ENCODE assay signal across 8 mouse cellular contexts in the genomic region with DNA sequence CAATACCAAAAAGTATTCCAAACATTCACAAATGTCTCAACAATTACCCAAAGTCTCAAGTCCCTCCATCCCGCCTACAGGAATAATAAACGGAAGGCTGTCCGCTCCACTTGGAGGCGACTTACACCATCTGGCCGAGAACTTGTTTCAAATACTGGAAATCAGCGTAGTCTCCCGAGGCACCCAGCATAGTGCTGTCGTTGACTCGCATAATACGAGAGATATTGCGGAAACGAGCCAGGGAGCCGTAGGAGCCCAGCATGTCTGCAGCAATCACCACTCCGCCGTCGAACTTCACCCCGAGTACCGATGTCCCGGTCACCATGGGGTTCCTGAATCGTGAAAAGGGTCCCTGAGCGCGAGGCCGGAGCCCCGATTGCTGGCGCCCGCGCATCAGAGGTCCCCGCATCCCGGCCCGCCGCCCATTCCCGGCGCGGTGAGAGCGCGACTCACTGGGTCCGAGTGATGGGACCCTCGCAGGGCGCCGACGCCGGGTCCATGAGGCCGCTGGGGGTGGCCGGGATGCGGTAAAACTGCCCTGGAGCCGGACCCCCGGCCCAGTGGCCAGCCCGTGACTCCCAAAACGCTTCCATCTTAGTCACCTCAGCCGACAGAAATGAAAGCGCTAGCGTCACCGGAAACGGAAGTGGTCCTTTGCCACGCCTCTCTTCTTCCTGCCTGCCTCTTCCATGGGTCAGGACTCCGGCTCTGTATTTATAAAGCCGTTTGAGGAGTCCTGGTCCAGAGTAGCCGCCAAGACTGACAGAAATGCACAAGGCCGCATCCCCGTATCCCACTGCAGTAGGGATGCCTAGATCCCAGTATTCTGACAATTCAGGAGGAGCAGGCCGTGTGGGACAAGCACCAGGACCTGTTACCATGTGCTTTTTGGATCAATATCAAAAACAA. TPM values are rescaled to one million over a fixed set of nuclear protein-coding genes. Genes with fewer than 3 reads are reported as not detected.
DNase-seq lines count a peak whose midpoint lies in the region; ATAC-seq and TF ChIP-seq lines count a peak whose summit lies in the region.

A gene (minus strand): TSS at position 646 of the 909 bp plus-strand sequence.

- peak; percentile 90 for ATAC-seq in forebrain, embryonic 12.5 days (ENCODE audit: low FRiP score)
- peak; percentile 86 for ATAC-seq in heart, postnatal 0 days (ENCODE audit: insufficient read depth, low read depth)
- peak; percentile 82 for ATAC-seq in liver, embryonic 16.5 days (ENCODE audit: low read depth)
- peak; percentile 87 for ATAC-seq in neural tube, embryonic 13.5 days (ENCODE audit: low read depth)

- H3K9me3 ChIP-seq in E14TG2a.4 (ENCODE audit: low read length) = no peaks in the 10 kb centered on the region
- H3K9me3 ChIP-seq in forebrain, embryonic 12.5 days = no peaks in the 10 kb centered on the region
- H3K9me3 ChIP-seq in heart, postnatal 0 days (replicated peaks; ENCODE audit: control insufficient read depth, low read length) = no peaks in the 10 kb centered on the region
- no peaks in the 10 kb centered on the region for H3K9me3 ChIP-seq in liver, embryonic 16.5 days (replicated peaks; ENCODE audit: control insufficient read depth, low read length)
- no peaks in the 10 kb centered on the region for H3K9me3 ChIP-seq in neural tube, embryonic 13.5 days

- peak within 1 kb of the TSS; percentile 99 for H3K4me3 ChIP-seq in E14TG2a.4 (replicated peaks; ENCODE audit: low read length)
- peak within 1 kb of the TSS; percentile 96 for H3K4me3 ChIP-seq in forebrain, embryonic 12.5 days (replicated peaks)
- H3K4me3 ChIP-seq in heart, postnatal 0 days (ENCODE audit: low read depth, low read length) = peak within 1 kb of the TSS; percentile 87
- peak within 1 kb of the TSS; percentile 75 for H3K4me3 ChIP-seq in liver, embryonic 16.5 days (ENCODE audit: low read depth, low read length)
- H3K4me3 ChIP-seq in neural tube, embryonic 13.5 days = peak within 1 kb of the TSS; percentile 97
- H3K4me3 ChIP-seq in testis, adult 2 months (ENCODE audit: control insufficient read depth, low read depth, low read length) = peak within 1 kb of the TSS; percentile 94

- peak within 1 kb of the TSS; percentile 62 for H3K27ac ChIP-seq in forebrain, embryonic 12.5 days
- H3K27ac ChIP-seq in heart, postnatal 0 days (ENCODE audit: low read depth) = peak within 1 kb of the TSS; percentile 83
- peak within 1 kb of the TSS; percentile 74 for H3K27ac ChIP-seq in liver, embryonic 16.5 days (ENCODE audit: low read length)
- peak within 1 kb of the TSS; percentile 87 for H3K27ac ChIP-seq in neural tube, embryonic 13.5 days (replicated peaks)
- peak within 1 kb of the TSS; percentile 95 for H3K27ac ChIP-seq in testis, adult 2 months (ENCODE audit: control insufficient read depth, insufficient read depth, low read depth, low read length)

- WGBS in forebrain, embryonic 12.5 days = 2% methylated on average over 61 of the region's 61 CpGs
- under 1% methylated on average over 61 of the region's 61 CpGs for WGBS in heart, postnatal 0 days
- under 1% methylated on average over 61 of the region's 61 CpGs for WGBS in liver, embryonic 16.5 days (ENCODE audit: insufficient replicate concordance)
- under 1% methylated on average over 61 of the region's 61 CpGs for WGBS in neural tube, embryonic 13.5 days

- TF ChIP-seq CTCF in E14TG2a.4 (conservative IDR thresholded peaks at IDR 0.05; ENCODE audit: low read length) = no peak
- no peak for TF ChIP-seq CTCF in heart, postnatal 0 days (IDR thresholded peaks at IDR 0.05; ENCODE audit: low read depth)
- TF ChIP-seq CTCF in testis, adult 2 months (IDR thresholded peaks at IDR 0.05; ENCODE audit: control insufficient read depth, insufficient read depth, insufficient replicate concordance, low read depth, low read length) = no peak

- peaks cover 45% of the 10 kb centered on the region for H3K36me3 ChIP-seq in E14TG2a.4 (ENCODE audit: insufficient read depth, low read length)
- H3K36me3 ChIP-seq in forebrain, embryonic 12.5 days (replicated peaks) = peaks cover 41% of the 10 kb centered on the region
- peaks cover 37% of the 10 kb centered on the region for H3K36me3 ChIP-seq in heart, postnatal 0 days (replicated peaks; ENCODE audit: control insufficient read depth, insufficient read depth, low read length)
- H3K36me3 ChIP-seq in liver, embryonic 16.5 days (ENCODE audit: control insufficient read depth, insufficient read depth) = peaks cover 18% of the 10 kb centered on the region
- H3K36me3 ChIP-seq in neural tube, embryonic 13.5 days = peaks cover 37% of the 10 kb centered on the region
- peaks cover 5% of the 10 kb centered on the region for H3K36me3 ChIP-seq in testis, adult 2 months (ENCODE audit: control insufficient read depth, insufficient read depth, low read length)

- peak; percentile 86 for DNase-seq in c-Kit-positive CD71-positive TER-119-negative erythroid progenitor cells, embryonic 14.5 days (ENCODE audit: low read depth)
- peak; percentile 94 for DNase-seq in heart, postnatal 0 days (ENCODE audit: low spot score)
- peak; percentile 88 to 90 for DNase-seq in kidney, postnatal 4 days

- peak within 1 kb of the TSS; percentile 94 for H3K9ac ChIP-seq in forebrain, embryonic 12.5 days
- peak within 1 kb of the TSS; percentile 79 for H3K9ac ChIP-seq in heart, postnatal 0 days (replicated peaks; ENCODE audit: low read depth, low read length)
- H3K9ac ChIP-seq in liver, embryonic 16.5 days (ENCODE audit: low read depth, low read length) = peak within 1 kb of the TSS; percentile 79
- peak within 1 kb of the TSS; percentile 95 for H3K9ac ChIP-seq in neural tube, embryonic 13.5 days

- TF ChIP-seq POLR2A in testis, adult 2 months (IDR thresholded peaks at IDR 0.05; ENCODE audit: control insufficient read depth, low read depth, low read length) = peak; percentile 93

- H3K4me1 ChIP-seq in E14TG2a.4 (replicated peaks; ENCODE audit: low read depth, low read length) = peaks cover 44% of the 10 kb centered on the region
- peaks cover 18% of the 10 kb centered on the region for H3K4me1 ChIP-seq in forebrain, embryonic 12.5 days
- peaks cover 14% of the 10 kb centered on the region; the same call in 1 of the 2 replicates for H3K4me1 ChIP-seq in heart, postnatal 0 days (ENCODE audit: control insufficient read depth, insufficient read depth)
- peaks cover 14% of the 10 kb centered on the region for H3K4me1 ChIP-seq in liver, embryonic 16.5 days (ENCODE audit: control insufficient read depth, low read depth, low read length)
- peaks cover 26% of the 10 kb centered on the region for H3K4me1 ChIP-seq in neural tube, embryonic 13.5 days (replicated peaks)
- H3K4me1 ChIP-seq in testis, adult 2 months (ENCODE audit: control insufficient read depth, insufficient read depth, low read length) = no peaks in the 10 kb centered on the region

- H3K4me2 ChIP-seq in forebrain, embryonic 12.5 days = peak within 1 kb of the TSS; percentile 85
- peak within 1 kb of the TSS; percentile 77 for H3K4me2 ChIP-seq in heart, postnatal 0 days (ENCODE audit: low read depth, low read length)
- peak within 1 kb of the TSS; percentile 96 for H3K4me2 ChIP-seq in liver, embryonic 16.5 days (ENCODE audit: low read depth, low read length)
- peak within 1 kb of the TSS; percentile 90 for H3K4me2 ChIP-seq in neural tube, embryonic 13.5 days

- TF ChIP-seq EP300 in heart, postnatal 0 days (IDR thresholded peaks at IDR 0.05; ENCODE audit: low read depth) = no peak

- H3K27me3 ChIP-seq in E14TG2a.4 (ENCODE audit: insufficient read depth, low read length) = no peaks in the 10 kb centered on the region
- no peaks in the 10 kb centered on the region for H3K27me3 ChIP-seq in forebrain, embryonic 12.5 days
- no peaks in the 10 kb centered on the region for H3K27me3 ChIP-seq in heart, postnatal 0 days (ENCODE audit: control insufficient read depth, insufficient read depth, low read length)
- H3K27me3 ChIP-seq in liver, embryonic 16.5 days (ENCODE audit: control insufficient read depth, insufficient read depth, low read depth, low read length) = no peaks in the 10 kb centered on the region
- H3K27me3 ChIP-seq in neural tube, embryonic 13.5 days = no peaks in the 10 kb centered on the region
- no peaks in the 10 kb centered on the region for H3K27me3 ChIP-seq in testis, adult 2 months (ENCODE audit: control insufficient read depth, insufficient read depth, low read length)

RNA-seq across cellular contexts. Expression of the gene that starts here (rescaled TPM):
- 295 and 311 TPM in 2 replicates for polyA plus RNA-seq in forebrain, embryonic 12.5 days (2016; fragmentation: Nextera tagmentation; extraction: Ambion mirVana)
- total RNA-seq in heart, postnatal 0 days (2014; rRNA removed; ENCODE audit: low replicate concordance) = 256 and 302 TPM in 2 replicates
- polyA plus RNA-seq in heart, postnatal 0 days (2015; fragmentation: Nextera tagmentation; extraction: Ambion mirVana) = 274 and 296 TPM in 2 replicates
- 138 and 157 TPM in 2 replicates for polyA plus RNA-seq in liver, embryonic 16.5 days (2015; fragmentation: Nextera tagmentation; extraction: Ambion mirVana)
- polyA plus RNA-seq in neural tube, embryonic 13.5 days (2015; fragmentation: Nextera tagmentation; extraction: Ambion mirVana) = 366 TPM in 2 replicates
- polyA plus RNA-seq in testis, adult 2 months (2012; rRNA removed) = 140 and 167 TPM in 2 replicates

Comparison
In these comparisons a context has a peak if more than half of its experiments do, and no peak if none do; other contexts are left out.
1. Peak in every context shown above with its lines: DNase-seq, ATAC-seq, H3K4me3 ChIP-seq and H3K27ac ChIP-seq.